Mouse (Mus musculus): ENCODE results near the gene Cdk1.

GRCm38 (mm10) chr10:69373796-69374550, 21.2 kb upstream of the Cdk1 start:
- TF ChIP-seq CTCF (IDR thresholded peaks at IDR 0.05; ENCODE audit: extremely low read depth, insufficient read depth, insufficient read length, insufficient replicate concordance) (no peak), POLR2A (IDR thresholded peaks at IDR 0.05; ENCODE audit: low read depth, low read length) (no peak)
